In the genomic region with DNA sequence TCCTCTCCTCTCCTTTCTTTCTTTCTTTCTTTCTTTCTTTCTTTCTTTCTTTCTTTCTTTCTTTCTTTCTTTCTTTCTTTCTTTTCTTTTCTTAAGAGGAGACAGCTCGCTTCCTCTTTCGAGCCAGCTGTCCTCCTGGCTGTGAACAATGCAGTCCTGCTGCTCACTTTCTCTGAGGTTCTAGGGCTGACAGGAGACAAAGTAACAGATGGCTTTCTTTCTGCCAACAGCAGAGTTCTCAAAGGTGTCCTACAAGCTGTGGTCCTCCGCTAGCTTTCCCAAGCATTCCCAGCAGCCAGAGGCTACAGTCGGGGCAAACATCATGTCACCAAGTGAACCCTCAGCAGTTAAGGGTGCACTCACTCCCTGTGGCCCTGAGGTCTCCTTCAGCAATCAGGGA, we compare ENCODE assay signal across 21 mouse cellular contexts. TPM values are rescaled to one million over a fixed set of nuclear protein-coding genes. Genes with fewer than 3 reads are reported as not detected.
DNase-seq lines count a peak whose midpoint lies in the region; ATAC-seq and TF ChIP-seq lines count a peak whose summit lies in the region.
"Had no signal": no experiment of that assay in that cellular context is flagged by ENCODE, and none has a peak within 500 bp of the region (broad histone marks: within the 10 kb centered on the region; RNA-seq: fewer than 3 reads in every experiment).

No protein-coding gene starts in this region.

- no peak for ATAC-seq in forebrain, embryonic 13.5 days
- ATAC-seq in hindbrain, embryonic 13.5 days (ENCODE audit: low FRiP score), result no peak
- ATAC-seq in hindbrain, embryonic 11.5 days (ENCODE audit: low FRiP score), result no peak
- ATAC-seq: inflammation-experienced regulatory T-cells, adult 6 months; intestine, postnatal 0 days had no signal

- H3K4me3 ChIP-seq in forebrain, embryonic 10.5 days, result no peak overlapping the region
- H3K4me3 ChIP-seq in forebrain, embryonic 13.5 days, result no peak overlapping the region
- no peak overlapping the region for H3K4me3 ChIP-seq in hindbrain, embryonic 13.5 days
- no peak overlapping the region for H3K4me3 ChIP-seq in hindbrain, embryonic 11.5 days (ENCODE audit: low read depth, low read length)
- H3K4me3 ChIP-seq: embryonic facial prominence, embryonic 15.5 days; erythroblast, embryonic 14.5 days; forebrain, embryonic 12.5 days; gastrocnemius, adult 2 months; heart, embryonic 12.5 days; hindbrain, embryonic 15.5 days had no signal

- H3K27ac ChIP-seq in forebrain, embryonic 10.5 days, result 0 out of 2 replicates have a peak overlapping the region, but pooled peaks have one; percentile 30
- H3K27ac ChIP-seq in forebrain, embryonic 13.5 days, result no peak overlapping the region
- H3K27ac ChIP-seq in hindbrain, embryonic 13.5 days, result 0 out of 2 replicates have a peak overlapping the region, but pooled peaks have one; percentile 58
- H3K27ac ChIP-seq in hindbrain, embryonic 11.5 days (ENCODE audit: low read depth, low read length), result no peak overlapping the region
- H3K27ac ChIP-seq: embryonic facial prominence, embryonic 15.5 days; forebrain, embryonic 12.5 days; gastrocnemius, adult 2 months; hindbrain, embryonic 15.5 days had no signal

- no peaks in the 10 kb centered on the region for H3K9me3 ChIP-seq in forebrain, embryonic 10.5 days
- no peaks in the 10 kb centered on the region for H3K9me3 ChIP-seq in forebrain, embryonic 13.5 days (replicated peaks)
- H3K9me3 ChIP-seq in hindbrain, embryonic 13.5 days, result no peaks in the 10 kb centered on the region
- no peaks in the 10 kb centered on the region for H3K9me3 ChIP-seq in hindbrain, embryonic 11.5 days (ENCODE audit: control insufficient read depth, low read length)
- H3K9me3 ChIP-seq: embryonic facial prominence, embryonic 15.5 days; forebrain, embryonic 12.5 days; heart, embryonic 12.5 days; hindbrain, embryonic 15.5 days had no signal

- no peaks in the 10 kb centered on the region for H3K36me3 ChIP-seq in forebrain, embryonic 10.5 days (replicated peaks)
- H3K36me3 ChIP-seq in forebrain, embryonic 13.5 days (ENCODE audit: poor library complexity, severe bottlenecking), result no peaks in the 10 kb centered on the region
- no peaks in the 10 kb centered on the region for H3K36me3 ChIP-seq in hindbrain, embryonic 13.5 days
- H3K36me3 ChIP-seq in hindbrain, embryonic 11.5 days (ENCODE audit: control insufficient read depth, insufficient read depth, low read length), result no peaks in the 10 kb centered on the region
- H3K36me3 ChIP-seq: embryonic facial prominence, embryonic 15.5 days; forebrain, embryonic 12.5 days; heart, embryonic 12.5 days; hindbrain, embryonic 15.5 days had no signal

- peaks cover 34% of the 10 kb centered on the region for H3K27me3 ChIP-seq in forebrain, embryonic 10.5 days (ENCODE audit: poor library complexity, severe bottlenecking)
- H3K27me3 ChIP-seq in forebrain, embryonic 13.5 days, result 0 out of 2 replicates have a peak, but pooled peaks cover 8% of the 10 kb centered on the region
- H3K27me3 ChIP-seq in hindbrain, embryonic 13.5 days, result no peaks in the 10 kb centered on the region
- no peaks in the 10 kb centered on the region for H3K27me3 ChIP-seq in hindbrain, embryonic 11.5 days (ENCODE audit: control insufficient read depth, insufficient read depth, low read length)
- H3K27me3 ChIP-seq: heart, embryonic 12.5 days; hindbrain, embryonic 15.5 days had no signal

- no peak overlapping the region for H3K9ac ChIP-seq in forebrain, embryonic 13.5 days
- H3K9ac ChIP-seq in hindbrain, embryonic 13.5 days, result no peak overlapping the region
- no peak overlapping the region for H3K9ac ChIP-seq in hindbrain, embryonic 11.5 days (ENCODE audit: low read depth, low read length)
- H3K9ac ChIP-seq: embryonic facial prominence, embryonic 15.5 days; forebrain, embryonic 12.5 days; heart, embryonic 12.5 days; hindbrain, embryonic 15.5 days had no signal

- H3K4me1 ChIP-seq in forebrain, embryonic 10.5 days, result peaks cover 35% of the 10 kb centered on the region
- peaks cover 19% of the 10 kb centered on the region for H3K4me1 ChIP-seq in forebrain, embryonic 13.5 days
- peaks cover 49% of the 10 kb centered on the region for H3K4me1 ChIP-seq in hindbrain, embryonic 13.5 days (replicated peaks)
- peaks cover 6% of the 10 kb centered on the region for H3K4me1 ChIP-seq in hindbrain, embryonic 11.5 days (replicated peaks; ENCODE audit: control insufficient read depth, insufficient read depth, low read length)

- H3K4me2 ChIP-seq in forebrain, embryonic 13.5 days, result no peak overlapping the region
- no peak overlapping the region for H3K4me2 ChIP-seq in hindbrain, embryonic 13.5 days
- no peak overlapping the region for H3K4me2 ChIP-seq in hindbrain, embryonic 11.5 days (replicated peaks; ENCODE audit: low read depth, low read length)
- H3K4me2 ChIP-seq: embryonic facial prominence, embryonic 15.5 days; forebrain, embryonic 12.5 days; heart, embryonic 12.5 days; hindbrain, embryonic 15.5 days had no signal

- DNase-seq in forebrain, embryonic 10.5 days (ENCODE audit: extremely low spot score, low spot score), result no peak
- DNase-seq in hindbrain, embryonic 11.5 days (ENCODE audit: low spot score), result no peak
- peak; percentile 70 for DNase-seq in brain, embryonic 14.5 days (ENCODE audit: low read depth)
- no peak for DNase-seq in embryo, embryonic 9.5 days (ENCODE audit: extremely low spot score)
- DNase-seq: adrenal gland, adult 2 months; adrenal gland, postnatal 25 days; cerebellum, adult 11-12 months; cerebellum, postnatal 36 days; gastrocnemius, adult 2 months; gastrocnemius, postnatal 25 days; kidney, adult 8-10 months had no signal

- no peak for TF ChIP-seq POLR2A in brain, embryonic 14.5 days (IDR thresholded peaks at IDR 0.05; ENCODE audit: borderline replicate concordance, extremely low read depth, insufficient read depth, insufficient read length, poor library complexity, severe bottlenecking)

- TF ChIP-seq CTCF in brain, embryonic 14.5 days (IDR thresholded peaks at IDR 0.05; ENCODE audit: borderline replicate concordance, extremely low read depth, insufficient read depth, insufficient read length), result no peak

- WGBS in forebrain, embryonic 10.5 days, result 78% methylated on average over 4 of the region's 4 CpGs
- 69% methylated on average over 4 of the region's 4 CpGs for WGBS in forebrain, embryonic 13.5 days
- 38% methylated on average over 4 of the region's 4 CpGs for WGBS in hindbrain, embryonic 13.5 days
- 54% methylated on average over 4 of the region's 4 CpGs for WGBS in hindbrain, embryonic 11.5 days

RNA-seq across cellular contexts. Expression of a gene that starts 5.5 kb away (rescaled TPM):
- 0.17 and 0.73 TPM in 2 replicates for polyA plus RNA-seq in forebrain, embryonic 10.5 days (2016; fragmentation: Nextera tagmentation; extraction: Ambion mirVana)
- 0.32 and 0.39 TPM in 2 replicates for polyA plus RNA-seq in forebrain, embryonic 13.5 days (2015; fragmentation: Nextera tagmentation; extraction: Ambion mirVana)
- 1.3 and 1.7 TPM in 2 replicates for polyA plus RNA-seq in hindbrain, embryonic 13.5 days (2015; fragmentation: Nextera tagmentation; extraction: Ambion mirVana)
- 9.8 and 10.0 TPM in 2 replicates for polyA plus RNA-seq in hindbrain, embryonic 11.5 days (2014; fragmentation: Nextera tagmentation; extraction: Ambion mirVana)
- polyA plus RNA-seq in brain, embryonic 14.5 days (2012; rRNA removed), result 0.20 and 0.30 TPM in 2 replicates
- polyA plus RNA-seq: adrenal gland, adult 2 months; embryonic facial prominence, embryonic 15.5 days; erythroblast, embryonic 14.5 days; heart, embryonic 12.5 days; heart, embryonic 16.5 days; inflammation-experienced regulatory T-cells, adult 6 months; intestine, postnatal 0 days had no signal

Comparison
In these comparisons a context has a peak if more than half of its experiments do, and no peak if none do; other contexts are left out.
1. H3K27ac ChIP-seq: peak in forebrain, embryonic 10.5 days (single experiment) and hindbrain, embryonic 13.5 days (single experiment); none in forebrain, embryonic 13.5 days (single experiment) and hindbrain, embryonic 11.5 days (single experiment).